Mouse (Mus musculus) testis, adult 2 months (tissue): Measurements from ENCODE around the gene Pik3r2. TPM values are rescaled to one million over a fixed set of nuclear protein-coding genes. Genes with fewer than 3 reads are reported as not detected.
A peak's percentile ranks its signal among the peaks of the same experiment; 100 is the strongest.

ENCODE experiments used
- H3K27ac ChIP-seq: fragments of 200-500 bp; 2 replicates; pipeline ENCODE4 v1.5.1; 2012; ENCODE audit warnings: low read depth, low read length; ENCODE audit not compliant: control insufficient read depth, insufficient read depth
- H3K27me3 ChIP-seq: fragments of 200-500 bp; 2 replicates; pipeline ENCODE4 v1.6.1; 2012; ENCODE audit warnings: mild to moderate bottlenecking, low read length, moderate library complexity; ENCODE audit not compliant: control insufficient read depth, insufficient read depth
- H3K36me3 ChIP-seq: fragments of 200-500 bp; 2 replicates; pipeline ENCODE4 v1.6.1; 2012; ENCODE audit warnings: mild to moderate bottlenecking, low read length; ENCODE audit not compliant: control insufficient read depth, insufficient read depth
- H3K4me1 ChIP-seq: fragments of 200-500 bp; 2 replicates; pipeline ENCODE4 v1.6.1; 2012; ENCODE audit warnings: low read length; ENCODE audit not compliant: control insufficient read depth, insufficient read depth
- H3K4me3 ChIP-seq: fragments of 200-500 bp; 2 replicates; pipeline ENCODE4 v1.5.1; 2012; ENCODE audit warnings: low read depth, mild to moderate bottlenecking, low read length, moderate library complexity, mixed read lengths; ENCODE audit not compliant: control insufficient read depth
- CTCF ChIP-seq: fragments of 200-500 bp; IDR thresholded peaks from 2 replicates; pipeline ENCODE4 v1.5.1; 2012; ENCODE audit warnings: low read depth, mild to moderate bottlenecking, inconsistent platforms, low read length, moderate library complexity; ENCODE audit not compliant: control insufficient read depth, insufficient read depth, insufficient replicate concordance
- POLR2A ChIP-seq: fragments of 200-500 bp; IDR thresholded peaks from 2 replicates; pipeline ENCODE4 v1.6.1; 2012; ENCODE audit warnings: low read depth, mild to moderate bottlenecking, inconsistent platforms, low read length, moderate library complexity; ENCODE audit not compliant: control insufficient read depth
- polyA plus RNA-seq: library from polyadenylated mRNA; depleted of rRNA; stranded (reverse); fragments of >200 nt; gene quantifications from 2 replicates; pipeline ENCODE4 v1.2.3, GENCODE M21; 2012

Pik3r2 gene
- polyA plus RNA-seq, 1 experiment: 25.1 TPM

DNA sequence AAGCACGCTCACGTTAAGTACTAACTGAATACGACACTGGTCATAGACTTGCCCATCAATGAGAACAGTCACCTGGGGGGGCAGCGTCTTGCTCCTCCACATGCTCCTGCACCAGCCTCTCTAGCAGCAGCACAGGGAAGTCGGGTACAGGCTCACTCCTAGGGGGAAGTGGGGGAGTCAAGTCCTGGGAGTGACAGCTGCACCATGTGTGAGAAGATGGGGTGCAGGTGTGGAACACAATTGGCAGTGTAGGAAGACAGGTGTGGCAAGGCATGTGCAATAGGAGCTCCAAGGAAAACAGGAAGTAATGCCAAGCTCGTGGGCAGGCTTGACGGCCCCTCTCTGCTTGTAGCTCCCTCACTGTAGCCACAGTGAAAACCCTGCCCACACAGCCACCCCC, 5.3 kb downstream of the Pik3r2 start:
- Histone ChIP-seq H3K4me1 (peaks cover 10% of the 10 kb centered on the region), H3K4me3 (no peak overlapping the region), H3K27me3 (no peaks in the 10 kb centered on the region), H3K36me3 (no peaks in the 10 kb centered on the region), H3K27ac (no peak overlapping the region)
- no peak for TF ChIP-seq POLR2A
- TF ChIP-seq CTCF: no peak

- no peaks in the 10 kb centered on the region for H3K36me3 ChIP-seq
- no peak overlapping the region for H3K27ac ChIP-seq
- TF ChIP-seq CTCF (no peak), POLR2A (no peak)
- peaks cover 10% of the 10 kb centered on the region for H3K4me1 ChIP-seq
- H3K4me3 ChIP-seq: no peak overlapping the region
- H3K27me3 ChIP-seq: no peaks in the 10 kb centered on the region
Measured at GRCm38 (mm10) chr8:70770748-70771147, 5.8 kb downstream of the Pik3r2 start.

DNA sequence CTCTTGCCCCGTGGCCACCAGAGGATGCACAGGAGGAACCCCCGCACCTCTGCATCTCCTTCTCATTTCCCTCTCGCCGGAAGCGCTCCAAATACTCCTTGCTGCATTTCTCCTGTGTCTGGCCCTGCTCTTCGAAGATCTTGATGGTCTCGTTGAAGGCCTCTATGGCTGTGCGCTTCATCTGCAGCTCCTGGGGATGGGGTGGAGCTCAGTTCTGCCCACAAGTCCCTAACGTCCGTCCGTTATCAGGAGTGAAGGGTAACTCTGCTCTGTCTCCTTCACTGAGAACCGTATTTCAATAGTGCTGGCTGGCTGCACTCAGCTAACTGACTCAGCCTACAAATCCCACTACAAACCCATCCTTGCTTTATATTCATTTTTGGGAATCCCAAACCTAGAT, 6.7 kb downstream of the Pik3r2 start:
- Histone ChIP-seq H3K36me3 (no peaks in the 10 kb centered on the region), H3K27me3 (no peaks in the 10 kb centered on the region), H3K4me3 (no peak overlapping the region), H3K4me1 (peaks cover 11% of the 10 kb centered on the region), H3K27ac (no peak overlapping the region)
- TF ChIP-seq CTCF: no peak

DNA sequence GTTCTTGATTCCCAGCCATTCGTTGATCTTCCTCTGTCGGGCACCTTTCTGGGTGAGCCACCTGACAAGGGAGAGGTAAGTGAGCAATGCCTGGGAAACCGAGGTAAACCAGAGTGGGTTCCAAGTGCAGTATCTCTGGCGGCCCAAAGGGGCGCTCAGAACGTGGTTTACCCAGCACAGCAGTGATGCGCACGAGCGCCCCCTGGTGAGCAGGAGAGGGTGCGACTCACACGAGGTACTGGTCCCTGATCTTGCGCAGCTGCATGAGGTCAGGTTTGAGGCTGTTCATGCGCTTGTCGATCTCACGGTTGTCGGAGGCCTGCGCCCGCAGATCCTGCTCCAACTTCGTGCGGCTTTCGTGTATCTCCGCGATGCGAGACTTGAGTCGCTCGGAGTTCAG, 7.2 kb downstream of the Pik3r2 start:
- Histone ChIP-seq H3K4me3 (no peak overlapping the region), H3K4me1 (peaks cover 11% of the 10 kb centered on the region), H3K36me3 (no peaks in the 10 kb centered on the region), H3K27ac (no peak overlapping the region), H3K27me3 (no peaks in the 10 kb centered on the region)
- TF ChIP-seq CTCF (peak; percentile 96), POLR2A (no peak)

DNA sequence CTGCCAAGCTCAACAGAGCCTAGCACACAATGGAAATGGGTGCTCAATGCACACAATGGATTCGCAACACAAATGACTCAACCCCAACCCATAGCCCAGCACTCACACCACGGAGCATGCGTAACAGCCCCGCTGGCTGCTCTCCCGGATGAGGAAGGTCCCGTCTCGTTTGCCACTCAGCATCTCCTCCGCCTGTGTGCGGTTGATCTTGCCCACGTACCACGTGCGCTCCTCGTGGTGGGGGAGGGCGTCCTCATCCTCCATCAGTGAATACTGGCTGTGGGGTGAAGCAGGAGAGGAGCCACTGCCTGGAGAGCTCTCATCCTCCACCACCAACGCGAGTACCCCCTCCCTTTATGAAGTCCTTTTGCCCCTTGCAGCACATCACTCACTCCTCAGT, 7.6 kb downstream of the Pik3r2 start:
- Histone ChIP-seq H3K4me1 (peaks cover 11% of the 10 kb centered on the region), H3K36me3 (no peaks in the 10 kb centered on the region), H3K4me3 (no peak overlapping the region), H3K27ac (no peak overlapping the region), H3K27me3 (no peaks in the 10 kb centered on the region)
- no peak for TF ChIP-seq POLR2A
- TF ChIP-seq CTCF: no peak

DNA sequence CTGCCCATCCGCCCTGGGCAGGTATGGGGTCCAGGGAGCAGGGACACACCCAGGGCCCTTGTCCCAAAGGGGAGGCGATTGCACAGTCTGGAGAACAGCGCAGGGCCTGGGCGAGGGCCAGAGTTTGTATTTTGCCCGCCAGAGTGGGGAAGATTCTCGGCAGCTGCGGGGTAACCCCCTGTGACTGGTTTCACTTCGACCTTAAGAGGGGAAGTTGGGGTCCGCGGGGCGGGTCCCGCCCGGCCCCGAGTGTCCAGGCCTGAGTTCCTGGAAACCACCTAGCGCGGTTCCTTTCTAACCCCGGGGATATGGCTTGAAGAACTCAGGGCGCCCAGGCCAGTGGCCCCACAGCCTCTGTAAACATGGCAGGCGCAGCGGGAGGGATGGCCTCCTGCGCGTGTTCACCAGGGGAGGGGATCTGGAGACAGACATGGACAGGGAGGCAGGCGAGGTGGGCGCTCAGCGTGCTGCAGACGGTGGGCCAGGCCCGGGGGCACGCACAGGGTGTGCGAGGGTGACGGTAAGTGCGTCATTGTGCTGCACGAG, 8.2 kb downstream of the Pik3r2 start:
- Histone ChIP-seq H3K27ac (no peak overlapping the region), H3K4me1 (peaks cover 11% of the 10 kb centered on the region), H3K27me3 (no peaks in the 10 kb centered on the region), H3K4me3 (no peak overlapping the region), H3K36me3 (no peaks in the 10 kb centered on the region)
- no peak for TF ChIP-seq CTCF
- no peak for TF ChIP-seq POLR2A

DNA sequence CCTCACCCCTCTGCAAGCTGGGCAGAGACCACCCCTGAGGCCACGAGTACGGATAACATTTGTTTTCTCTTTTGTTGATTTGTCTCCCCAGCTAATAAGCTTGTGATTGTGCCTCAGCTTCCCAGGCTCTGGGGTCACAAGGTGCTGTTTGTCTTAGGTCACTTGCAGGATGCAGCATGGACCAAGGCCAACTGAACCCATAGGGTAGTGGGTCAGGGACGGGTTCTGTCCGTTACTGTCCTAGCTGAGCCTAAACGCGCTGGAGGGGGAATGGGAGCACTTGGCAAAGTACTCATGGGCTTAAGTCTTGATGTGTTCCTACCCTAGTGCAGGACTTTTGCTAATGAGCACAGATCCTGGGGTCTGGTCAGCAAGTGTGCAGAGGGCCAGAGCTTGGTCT, 9.0 kb downstream of the Pik3r2 start:
- Histone ChIP-seq H3K4me3 (no peak overlapping the region), H3K4me1 (peaks cover 11% of the 10 kb centered on the region), H3K36me3 (no peaks in the 10 kb centered on the region), H3K27ac (no peak overlapping the region), H3K27me3 (no peaks in the 10 kb centered on the region)
- TF ChIP-seq POLR2A (no peak), CTCF (no peak)

GRCm38 (mm10) chr8:70766571-70767440, 9.7 kb downstream of the Pik3r2 start:
- Histone ChIP-seq H3K27me3 (no peaks in the 10 kb centered on the region), H3K4me1 (peaks cover 11% of the 10 kb centered on the region), H3K36me3 (no peaks in the 10 kb centered on the region), H3K27ac (no peak overlapping the region), H3K4me3 (peak overlapping the region; percentile 63)
- TF ChIP-seq CTCF: no peak
- TF ChIP-seq POLR2A: 0 out of 2 replicates have a peak, but pooled peaks have one; percentile 35
